Mouse (Mus musculus) monocyte, adult 2 months (primary cell): ENCODE measurements around the gene Lmcd1.

Source experiments
- DNase-seq, 2 experiments: peaks; one replicate each; pipeline ENCODE4 v3.0.0; 2022; ENCODE audit warnings: low spot score in 2 of 2, low read depth in 1 of 2

The Lmcd1 gene

GRCm38 (mm10) chr6:112284087-112284486 lies 10.5 kb downstream of the Lmcd1 start:
- no peak for DNase-seq

- DNase-seq = no peak
These were observed 14.1 kb downstream of the Lmcd1 start for GRCm38 (mm10) chr6:112287671-112288070.

- no peak for DNase-seq
These were observed 14.7 kb downstream of the Lmcd1 start for GRCm38 (mm10) chr6:112288271-112288670.

GRCm38 (mm10) chr6:112291146-112291545 lies 17.6 kb downstream of the Lmcd1 start:
- DNase-seq = no peak

- DNase-seq = no peak
These were observed 19.8 kb downstream of the Lmcd1 start for GRCm38 (mm10) chr6:112293320-112293719.

- DNase-seq = no peak
These were observed 21.7 kb downstream of the Lmcd1 start for GRCm38 (mm10) chr6:112295269-112295668.

GRCm38 (mm10) chr6:112300146-112300545 lies 26.6 kb downstream of the Lmcd1 start:
- DNase-seq = no peak

- no peak for DNase-seq
These were observed 27.1 kb downstream of the Lmcd1 start for GRCm38 (mm10) chr6:112300633-112301032.

- no peak for DNase-seq
These were observed 28.7 kb downstream of the Lmcd1 start for GRCm38 (mm10) chr6:112302248-112302647.

GRCm38 (mm10) chr6:112302814-112303383 lies 29.3 kb downstream of the Lmcd1 start:
- DNase-seq = no peak

- no peak for DNase-seq
These were observed 31.2 kb downstream of the Lmcd1 start for GRCm38 (mm10) chr6:112304751-112305150.

- DNase-seq = no peak
These were observed 35.9 kb downstream of the Lmcd1 start for GRCm38 (mm10) chr6:112309330-112309938.

GRCm38 (mm10) chr6:112311385-112311784 lies 37.8 kb downstream of the Lmcd1 start:
- no peak for DNase-seq

- DNase-seq = no peak
These were observed 45.9 kb downstream of the Lmcd1 start for GRCm38 (mm10) chr6:112319449-112319848.

GRCm38 (mm10) chr6:112320679-112321078 lies 47.1 kb downstream of the Lmcd1 start:
- no peak for DNase-seq

- no peak for DNase-seq
These were observed 49.4 kb downstream of the Lmcd1 start for GRCm38 (mm10) chr6:112322916-112323315.

- DNase-seq = no peak
These were observed 51.7 kb downstream of the Lmcd1 start for GRCm38 (mm10) chr6:112325213-112325612.

GRCm38 (mm10) chr6:112327793-112328192 lies 54.2 kb downstream of the Lmcd1 start:
- no peak for DNase-seq

GRCm38 (mm10) chr6:112330520-112331222 lies 57.1 kb downstream of the Lmcd1 start:
- no peak for DNase-seq

- DNase-seq = no peak
These were observed 57.7 kb downstream of the Lmcd1 start for GRCm38 (mm10) chr6:112331223-112331598.

- DNase-seq = no peak
These were observed 60.4 kb downstream of the Lmcd1 start for GRCm38 (mm10) chr6:112333930-112334329.

GRCm38 (mm10) chr6:112337667-112338066 lies 64.1 kb downstream of the Lmcd1 start:
- DNase-seq = no peak

GRCm38 (mm10) chr6:112339016-112339415 lies 65.5 kb downstream of the Lmcd1 start:
- no peak for DNase-seq
